Mouse (Mus musculus) hindbrain, embryonic 16.5 days (tissue): ENCODE data around the gene Cblc. TPM values are rescaled to one million over a fixed set of nuclear protein-coding genes. Genes with fewer than 3 reads are reported as not detected.

Experiments used
- ATAC-seq: fragments of 200-750 bp; cut with Nextera tagmentation; 2 replicates; pipeline ENCODE4 v1.8.0; 2017; ENCODE audit warnings: moderate TSS enrichment, moderate library complexity
- H3K27ac ChIP-seq: fragments of 300-500 bp; sonication (generic); 2 replicates; pipeline ENCODE4 v1.5.1; 2014; ENCODE audit warnings: low read depth, mild to moderate bottlenecking, control low read depth, low read length, moderate library complexity
- H3K27me3 ChIP-seq: fragments of 300-500 bp; sonication (generic); replicated peaks from 2 replicates; pipeline ENCODE4 v1.6.1; 2014; ENCODE audit warnings: low read length; ENCODE audit not compliant: control insufficient read depth, insufficient read depth
- H3K36me3 ChIP-seq: fragments of 300-500 bp; sonication (generic); 2 replicates; pipeline ENCODE4 v1.6.1; 2014; ENCODE audit warnings: mild to moderate bottlenecking, low read length, moderate library complexity, mixed read lengths; ENCODE audit not compliant: control insufficient read depth, insufficient read depth
- H3K4me1 ChIP-seq: fragments of 300-500 bp; sonication (generic); 2 replicates; pipeline ENCODE4 v1.6.1; 2014; ENCODE audit warnings: low read depth, low read length; ENCODE audit not compliant: control insufficient read depth, insufficient read depth
- H3K4me2 ChIP-seq: fragments of 300-500 bp; sonication (generic); 2 replicates; pipeline ENCODE4 v1.6.1; 2014; ENCODE audit warnings: mild to moderate bottlenecking, low read length, control low read depth, moderate library complexity
- H3K4me3 ChIP-seq: fragments of 300-500 bp; sonication (generic); 2 replicates; pipeline ENCODE4 v1.5.1; 2014; ENCODE audit warnings: mild to moderate bottlenecking, low read length, control low read depth, moderate library complexity
- H3K9ac ChIP-seq: fragments of 300-500 bp; sonication (generic); 2 replicates; pipeline ENCODE4 v1.6.1; 2014; ENCODE audit warnings: low read depth, mild to moderate bottlenecking, control low read depth, low read length, moderate library complexity
- H3K9me3 ChIP-seq: fragments of 300-500 bp; sonication (generic); 2 replicates; pipeline ENCODE4 v1.6.1; 2014; ENCODE audit warnings: mild to moderate bottlenecking, low read length, moderate library complexity; ENCODE audit not compliant: control insufficient read depth
- WGBS: fragments of 180-500 bp; shearing (Covaris S2); extraction: QIAGEN DNeasy Blood & Tissue Kit; methylation state at CpG from one replicate; pipeline ENCODE4 v1.1.7; 2014; 5-methylcytosine and 5-hydroxymethylcytosine counted together
- polyA plus RNA-seq: library from polyadenylated mRNA; unstranded; fragments of >200 nt; fragmentation: Nextera tagmentation; extraction: Ambion mirVana; gene quantifications from 2 replicates; pipeline ENCODE4 v1.2.1, GENCODE M21; 2015

The Cblc gene
- polyA plus RNA-seq, 1 experiment from 2014 or later = 0.34 TPM

DNA sequence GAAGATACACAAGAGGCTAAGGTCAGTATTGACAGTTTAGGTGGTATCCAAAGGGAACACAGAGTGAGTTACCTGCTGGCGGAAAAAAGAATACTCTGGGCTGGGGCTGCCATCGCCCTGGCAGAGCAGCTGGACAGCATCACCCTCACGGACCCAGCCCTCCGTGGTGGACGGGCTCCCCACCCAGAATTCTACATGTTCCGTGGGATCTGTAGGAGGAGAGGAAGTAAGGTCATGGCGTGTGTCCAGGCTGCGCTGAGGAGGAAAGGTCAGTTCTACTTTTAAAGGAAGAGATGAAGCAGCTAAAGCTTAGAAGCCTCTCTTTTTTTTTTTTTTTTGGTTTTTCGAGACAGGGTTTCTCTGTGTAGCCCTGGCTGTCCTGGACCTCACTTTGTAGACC, 32.0 kb downstream of the Cblc start:
- H3K4me3 ChIP-seq = no peak overlapping the region
- H3K9me3 ChIP-seq = no peaks in the 10 kb centered on the region
- H3K36me3 ChIP-seq = no peaks in the 10 kb centered on the region; the same call in 1 of the 2 replicates
- WGBS = 91% methylated on average over 8 of the region's 9 CpGs
- H3K4me1 ChIP-seq = peaks cover 2% of the 10 kb centered on the region
- no peak overlapping the region for H3K4me2 ChIP-seq
- no peak overlapping the region for H3K27ac ChIP-seq
- H3K27me3 ChIP-seq = peaks cover 10% of the 10 kb centered on the region
- no peak for ATAC-seq
- H3K9ac ChIP-seq = no peak overlapping the region

DNA sequence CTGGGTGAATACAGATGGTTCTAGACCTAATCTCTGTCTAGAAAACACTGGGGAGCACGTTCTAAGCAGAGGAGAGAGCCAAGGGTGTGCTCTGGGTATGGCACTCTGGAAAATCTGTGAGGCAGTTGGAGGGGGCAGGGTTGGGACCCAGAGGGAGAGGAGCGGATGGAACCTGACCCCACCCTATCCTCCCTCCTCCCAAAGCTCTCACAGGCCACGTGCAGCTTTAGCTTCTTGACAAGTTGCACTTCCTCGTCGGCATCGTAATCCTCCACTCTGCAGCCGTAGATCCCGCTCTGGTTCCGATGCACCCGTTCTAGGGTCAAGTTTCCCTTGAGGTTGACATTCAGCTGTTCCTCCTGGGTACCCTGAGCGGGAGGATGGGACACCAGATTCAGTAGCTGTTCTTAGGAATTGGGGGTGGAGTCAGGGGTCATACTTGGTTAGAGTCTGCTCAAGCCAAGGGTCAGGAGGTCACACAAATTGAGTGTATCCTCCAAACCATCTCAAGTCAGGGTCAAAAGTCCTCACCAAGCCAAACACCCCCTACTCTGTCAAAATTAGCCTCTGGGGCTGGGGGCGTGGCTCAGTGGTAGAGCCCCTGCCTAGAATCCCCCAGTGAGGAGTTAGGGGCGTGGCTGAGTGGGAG, 32.7 kb downstream of the Cblc start:
- Histone ChIP-seq H3K4me1 (no peaks in the 10 kb centered on the region), H3K36me3 (no peaks in the 10 kb centered on the region; the same call in 1 of the 2 replicates), H3K4me2 (no peak overlapping the region), H3K4me3 (no peak overlapping the region), H3K9me3 (no peaks in the 10 kb centered on the region), H3K9ac (no peak overlapping the region), H3K27me3 (peaks cover 4% of the 10 kb centered on the region), H3K27ac (no peak overlapping the region)
- WGBS = 87% methylated on average over 13 of the region's 13 CpGs
- no peak for ATAC-seq

DNA sequence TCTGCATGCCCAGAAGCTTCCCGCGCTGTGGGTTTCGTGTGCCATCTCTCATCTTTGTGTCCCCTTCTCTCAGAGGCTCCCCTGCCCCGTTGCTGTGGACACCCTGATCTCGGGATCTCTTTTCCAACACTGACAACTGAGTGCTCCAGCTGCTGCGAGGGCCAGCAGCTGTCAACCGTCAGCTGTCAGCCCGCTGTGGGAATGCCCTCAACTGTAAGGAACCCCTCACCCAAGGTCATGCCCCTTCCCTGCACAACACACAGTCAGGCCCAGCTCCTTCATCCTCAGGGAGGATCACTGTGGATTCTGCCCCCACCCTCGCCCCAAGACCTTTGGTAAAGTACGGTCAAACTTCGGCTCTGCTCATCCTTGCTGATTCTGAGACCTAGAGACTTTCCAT, 34.3 kb downstream of the Cblc start:
- WGBS = 82% methylated on average over 11 of the region's 11 CpGs
- Histone ChIP-seq H3K9me3 (no peaks in the 10 kb centered on the region), H3K27ac (no peak overlapping the region), H3K4me3 (no peak overlapping the region), H3K27me3 (no peaks in the 10 kb centered on the region; the same call in 1 of the 2 replicates), H3K4me1 (no peaks in the 10 kb centered on the region), H3K4me2 (no peak overlapping the region), H3K9ac (no peak overlapping the region), H3K36me3 (no peaks in the 10 kb centered on the region; the same call in 1 of the 2 replicates)
- ATAC-seq = no peak

DNA sequence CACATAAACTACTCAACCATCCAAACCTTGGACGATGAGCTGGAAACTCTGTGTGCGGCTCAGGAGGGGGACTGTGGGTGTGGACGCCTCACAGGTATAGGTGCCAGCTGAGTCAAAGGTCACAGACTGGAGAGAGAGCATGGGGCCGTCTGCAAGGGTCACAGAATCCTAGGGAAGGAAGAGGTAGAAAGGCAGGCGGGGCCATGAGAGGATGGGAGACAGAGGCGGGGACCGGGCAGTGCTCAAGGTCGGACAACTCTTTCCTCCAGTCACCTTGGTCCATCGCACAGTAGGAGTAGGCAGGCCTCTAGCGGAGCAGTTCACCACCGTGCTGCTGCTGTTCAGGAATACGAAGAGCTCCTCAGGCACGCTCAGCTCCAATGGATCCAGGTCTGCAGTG, 36.6 kb downstream of the Cblc start:
- WGBS = 91% methylated on average over 13 of the region's 13 CpGs
- no peak for ATAC-seq
- H3K36me3 ChIP-seq = no peaks in the 10 kb centered on the region; the same call in 1 of the 2 replicates

DNA sequence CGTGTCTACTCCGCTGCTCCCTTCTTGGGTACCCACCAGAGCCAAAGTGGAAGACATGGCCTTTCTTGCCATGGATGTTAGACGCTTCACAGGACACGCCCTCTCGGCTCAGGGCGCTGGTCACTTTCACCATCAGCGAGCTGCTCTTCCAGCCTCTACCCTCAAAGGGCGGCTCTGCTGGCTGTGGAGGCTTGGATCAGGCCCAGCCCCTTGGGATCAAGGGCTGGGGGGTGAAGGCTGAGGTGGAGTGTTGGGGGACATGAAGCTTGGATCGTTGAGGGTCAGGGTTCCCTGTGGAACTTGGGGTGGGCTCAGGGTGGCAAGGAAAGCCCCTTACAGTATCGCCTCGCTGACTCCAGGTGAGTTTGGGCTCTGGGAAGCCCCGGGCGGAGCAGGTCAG, 38.0 kb downstream of the Cblc start:
- 86% methylated on average over 13 of the region's 13 CpGs for WGBS
- no peak overlapping the region for H3K9ac ChIP-seq
- no peak for ATAC-seq
- no peaks in the 10 kb centered on the region for H3K4me1 ChIP-seq
- no peaks in the 10 kb centered on the region for H3K9me3 ChIP-seq
- no peaks in the 10 kb centered on the region; the same call in 1 of the 2 replicates for H3K36me3 ChIP-seq
- no peak overlapping the region for H3K27ac ChIP-seq
- no peak overlapping the region for H3K4me3 ChIP-seq
- H3K4me2 ChIP-seq = no peak overlapping the region
- no peaks in the 10 kb centered on the region for H3K27me3 ChIP-seq

More for the DNA sequence above, 36.6 kb downstream of the Cblc start:
- H3K9ac ChIP-seq = no peak overlapping the region
- H3K4me3 ChIP-seq = no peak overlapping the region
- no peaks in the 10 kb centered on the region for H3K27me3 ChIP-seq
- no peak overlapping the region for H3K27ac ChIP-seq
- H3K4me2 ChIP-seq = no peak overlapping the region
- no peaks in the 10 kb centered on the region for H3K4me1 ChIP-seq
- H3K9me3 ChIP-seq = no peaks in the 10 kb centered on the region

DNA sequence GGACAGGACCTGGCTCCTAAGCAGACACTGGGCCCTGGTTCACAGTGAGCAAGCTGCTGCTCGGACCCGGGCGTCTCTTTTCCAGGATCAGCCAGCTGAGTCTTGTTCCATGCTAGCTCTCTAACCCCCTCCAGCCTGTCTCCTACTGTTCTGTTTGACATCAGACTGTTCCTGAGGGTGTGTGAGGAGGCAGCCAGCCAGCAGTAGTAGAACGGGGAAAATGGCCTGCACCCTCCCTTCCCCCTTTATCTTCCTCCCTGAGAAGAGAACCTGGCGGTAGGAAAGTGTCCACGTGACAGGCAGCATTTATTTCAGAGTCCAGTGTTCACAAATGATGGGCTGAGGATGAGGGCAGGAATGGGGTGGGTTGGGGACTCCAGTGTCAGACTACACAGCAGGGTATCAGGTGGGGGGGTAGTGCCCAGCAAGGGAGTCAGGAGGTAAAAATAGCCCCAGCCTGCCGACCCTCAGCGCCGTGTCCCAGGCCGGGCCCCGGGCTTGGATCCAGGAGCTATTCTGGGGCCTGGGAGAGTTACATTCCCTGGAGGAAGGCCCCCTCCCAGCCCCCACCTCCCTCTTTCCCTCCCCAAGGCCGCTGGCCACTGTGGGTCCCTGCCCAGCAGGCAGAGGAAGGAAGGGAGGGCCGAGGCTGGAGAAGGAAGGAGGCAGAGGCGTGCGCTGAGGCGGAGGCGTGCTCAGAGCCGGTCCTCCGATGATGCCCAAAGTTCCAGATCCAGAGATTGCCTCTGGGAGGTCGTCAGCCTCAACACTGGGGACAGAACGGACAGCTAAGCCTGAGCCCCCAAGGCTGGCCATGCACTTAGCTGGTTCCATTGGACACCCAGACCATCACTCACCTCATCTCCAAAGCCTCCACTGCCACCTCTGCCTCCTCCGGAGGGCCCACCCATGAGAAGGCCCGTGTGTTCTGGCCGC, 40.5 kb downstream of the Cblc start:
- Histone ChIP-seq H3K4me1 (no peaks in the 10 kb centered on the region), H3K27ac (peak overlapping the region; percentile 47; the same call in 1 of the 2 replicates), H3K9ac (no peak overlapping the region), H3K27me3 (no peaks in the 10 kb centered on the region), H3K36me3 (no peaks in the 10 kb centered on the region), H3K4me3 (no peak overlapping the region), H3K4me2 (no peak overlapping the region), H3K9me3 (no peaks in the 10 kb centered on the region)
- WGBS = 75% methylated on average over 23 of the region's 24 CpGs
- no peak for ATAC-seq

DNA sequence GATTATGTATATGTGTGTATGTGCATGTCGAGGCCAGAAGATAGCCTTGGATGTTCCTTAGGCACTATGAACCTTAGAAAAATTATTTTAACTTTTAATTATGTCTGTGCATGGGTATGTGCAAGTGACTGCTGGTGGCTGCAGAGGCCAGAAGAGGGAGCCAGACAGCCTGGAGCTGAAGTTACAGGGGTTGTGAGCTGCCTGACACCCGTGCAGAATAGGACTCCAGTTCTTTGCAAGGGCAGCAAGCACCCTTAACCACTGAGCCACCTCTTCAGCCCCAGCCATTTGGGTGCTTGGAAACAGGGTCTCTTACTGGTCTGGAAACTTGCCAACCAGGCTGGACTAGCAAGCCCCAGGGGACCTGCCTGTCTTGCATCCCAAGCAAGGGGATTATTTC, 41.6 kb downstream of the Cblc start:
- H3K4me2 ChIP-seq = no peak overlapping the region
- no peaks in the 10 kb centered on the region for H3K9me3 ChIP-seq
- H3K27ac ChIP-seq = no peak overlapping the region
- H3K4me1 ChIP-seq = peaks cover 4% of the 10 kb centered on the region; the same call in 1 of the 2 replicates
- H3K4me3 ChIP-seq = no peak overlapping the region
- H3K9ac ChIP-seq = no peak overlapping the region
- no peaks in the 10 kb centered on the region for H3K27me3 ChIP-seq
- 85% methylated on average over 2 of the region's 2 CpGs for WGBS
- no peaks in the 10 kb centered on the region for H3K36me3 ChIP-seq
- no peak for ATAC-seq

DNA sequence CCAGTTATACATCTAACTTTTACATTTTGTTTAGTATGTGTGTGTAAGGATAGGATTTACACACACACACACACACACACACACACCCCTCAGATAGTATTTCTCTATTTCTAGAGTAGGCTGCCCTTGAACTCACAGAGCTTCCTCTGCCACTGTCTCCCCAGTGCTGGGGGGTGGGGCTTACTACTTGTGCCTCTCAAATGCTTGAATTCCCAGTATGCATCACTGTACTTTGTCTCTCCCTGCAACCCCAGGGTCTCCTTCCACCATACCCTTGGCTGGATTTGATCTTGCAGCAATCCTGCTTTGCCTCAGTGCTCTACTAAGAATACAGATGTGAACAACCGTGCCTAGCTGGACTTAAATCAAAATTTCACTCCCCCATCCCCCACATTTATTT, 42.5 kb downstream of the Cblc start:
- 85% methylated on average over 1 of the region's 1 CpGs for WGBS
- Histone ChIP-seq H3K4me1 (peaks cover 4% of the 10 kb centered on the region; the same call in 1 of the 2 replicates), H3K9me3 (no peaks in the 10 kb centered on the region), H3K9ac (no peak overlapping the region), H3K27me3 (no peaks in the 10 kb centered on the region), H3K4me3 (no peak overlapping the region), H3K36me3 (no peaks in the 10 kb centered on the region), H3K4me2 (no peak overlapping the region), H3K27ac (no peak overlapping the region)
- ATAC-seq = no peak

DNA sequence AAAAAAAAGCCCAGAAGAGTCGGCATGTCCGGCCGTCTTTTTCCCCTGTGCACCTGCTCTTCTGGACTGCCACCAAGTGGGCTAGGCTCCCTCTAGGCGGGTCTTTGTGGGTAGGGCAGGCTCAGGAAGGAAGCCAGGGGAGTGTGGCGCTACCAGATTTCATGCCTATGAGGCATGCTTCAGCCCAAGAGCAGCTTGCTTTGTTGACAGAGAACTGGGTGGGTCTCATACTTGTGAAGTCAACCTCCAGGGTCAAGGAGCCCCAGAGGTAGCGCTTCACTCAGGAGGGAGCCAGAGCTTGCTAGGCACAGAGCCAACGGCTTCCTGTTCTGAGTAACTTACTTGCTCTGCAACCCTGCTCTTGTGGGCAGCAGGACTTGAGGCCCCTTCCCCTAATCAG, 43.0 kb downstream of the Cblc start:
- no peak for ATAC-seq
- Histone ChIP-seq H3K4me2 (no peak overlapping the region), H3K4me3 (no peak overlapping the region), H3K9ac (no peak overlapping the region), H3K9me3 (no peaks in the 10 kb centered on the region), H3K36me3 (no peaks in the 10 kb centered on the region), H3K4me1 (peaks cover 4% of the 10 kb centered on the region; the same call in 1 of the 2 replicates), H3K27me3 (no peaks in the 10 kb centered on the region), H3K27ac (no peak overlapping the region)
- 76% methylated on average over 7 of the region's 7 CpGs for WGBS
